Mouse (Mus musculus) thymus, adult 2 months (tissue): ENCODE results near the gene Ptov1. TPM values are rescaled to one million over a fixed set of nuclear protein-coding genes. Genes with fewer than 3 reads are reported as not detected.

Experiments
- DNase-seq: peaks from one replicate; pipeline ENCODE4 v3.0.0; 2021
- H3K27ac ChIP-seq: fragments of 200-500 bp; 2 replicates; pipeline ENCODE4 v1.5.1; 2012; ENCODE audit warnings: low read length, control low read depth; ENCODE audit not compliant: control insufficient read depth, insufficient read depth
- H3K27me3 ChIP-seq: fragments of 200-500 bp; 2 replicates; pipeline ENCODE4 v1.6.1; 2012; ENCODE audit warnings: mild to moderate bottlenecking, low read length, moderate library complexity, mixed read lengths; ENCODE audit not compliant: control insufficient read depth, insufficient read depth
- H3K36me3 ChIP-seq: fragments of 200-500 bp; 2 replicates; pipeline ENCODE4 v1.6.1; 2012; ENCODE audit warnings: mild to moderate bottlenecking, low read length, moderate library complexity; ENCODE audit not compliant: control insufficient read depth, insufficient read depth
- H3K4me1 ChIP-seq: fragments of 200-500 bp; replicated peaks from 2 replicates; pipeline ENCODE4 v1.6.1; 2012; ENCODE audit warnings: low read length; ENCODE audit not compliant: control insufficient read depth, insufficient read depth
- H3K4me3 ChIP-seq: fragments of 200-500 bp; 2 replicates; pipeline ENCODE4 v1.5.1; 2012; ENCODE audit warnings: mild to moderate bottlenecking, low read length, control low read depth, moderate library complexity; ENCODE audit not compliant: control insufficient read depth, insufficient read depth
- CTCF ChIP-seq: fragments of 200-500 bp; IDR thresholded peaks from 2 replicates; pipeline ENCODE4 v1.5.1; 2012; ENCODE audit warnings: mild to moderate bottlenecking, control low read depth, low read length, moderate library complexity, borderline replicate concordance; ENCODE audit not compliant: control insufficient read depth, poor library complexity, insufficient read depth; ENCODE audit errors: extremely low read depth
- POLR2A ChIP-seq: fragments of 200-500 bp; IDR thresholded peaks from 2 replicates; pipeline ENCODE4 v1.6.1; 2012; ENCODE audit warnings: mild to moderate bottlenecking, low read length, control low read depth, moderate library complexity; ENCODE audit not compliant: control insufficient read depth, poor library complexity, insufficient read depth; ENCODE audit errors: extremely low read depth
- WGBS: fragments of 180-500 bp; shearing (Covaris S2); methylation state at CpG from one replicate; pipeline ENCODE4 v1.1.7; 2018; 5-methylcytosine and 5-hydroxymethylcytosine counted together
- polyA plus RNA-seq: library from polyadenylated mRNA; depleted of rRNA; stranded (reverse); fragments of >200 nt; gene quantifications from 2 replicates; pipeline ENCODE4 v1.2.3, GENCODE M21; 2012

Ptov1 gene
- polyA plus RNA-seq, 1 experiment: 338 TPM

DNA sequence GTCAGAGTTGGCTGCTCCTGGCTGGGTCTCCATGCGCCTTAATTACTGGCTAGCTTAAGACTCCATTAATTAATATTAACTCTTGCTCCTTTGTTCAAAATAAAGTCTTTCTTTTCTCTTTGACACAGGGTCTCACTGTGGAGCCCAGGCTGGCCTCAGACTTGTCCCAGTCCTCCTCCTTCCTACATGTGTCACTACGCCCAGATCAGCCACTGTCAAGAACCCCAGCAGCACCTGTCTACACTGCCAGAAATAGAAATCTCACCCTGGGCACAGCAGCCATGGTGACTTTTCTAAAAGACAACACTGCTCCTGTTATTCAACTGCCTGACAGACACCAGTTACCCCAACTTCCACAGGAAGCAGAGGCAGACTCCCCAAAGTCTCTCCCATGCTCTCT is 44.8 kb upstream of the Ptov1 start:
- Histone ChIP-seq H3K4me3 (no peak overlapping the region), H3K4me1 (no peaks in the 10 kb centered on the region), H3K27ac (no peak overlapping the region), H3K27me3 (no peaks in the 10 kb centered on the region), H3K36me3 (peaks cover 7% of the 10 kb centered on the region)
- DNase-seq: no peak
- no peak for TF ChIP-seq CTCF
- TF ChIP-seq POLR2A: no peak
- 97% methylated on average over 2 of the region's 2 CpGs for WGBS

DNA sequence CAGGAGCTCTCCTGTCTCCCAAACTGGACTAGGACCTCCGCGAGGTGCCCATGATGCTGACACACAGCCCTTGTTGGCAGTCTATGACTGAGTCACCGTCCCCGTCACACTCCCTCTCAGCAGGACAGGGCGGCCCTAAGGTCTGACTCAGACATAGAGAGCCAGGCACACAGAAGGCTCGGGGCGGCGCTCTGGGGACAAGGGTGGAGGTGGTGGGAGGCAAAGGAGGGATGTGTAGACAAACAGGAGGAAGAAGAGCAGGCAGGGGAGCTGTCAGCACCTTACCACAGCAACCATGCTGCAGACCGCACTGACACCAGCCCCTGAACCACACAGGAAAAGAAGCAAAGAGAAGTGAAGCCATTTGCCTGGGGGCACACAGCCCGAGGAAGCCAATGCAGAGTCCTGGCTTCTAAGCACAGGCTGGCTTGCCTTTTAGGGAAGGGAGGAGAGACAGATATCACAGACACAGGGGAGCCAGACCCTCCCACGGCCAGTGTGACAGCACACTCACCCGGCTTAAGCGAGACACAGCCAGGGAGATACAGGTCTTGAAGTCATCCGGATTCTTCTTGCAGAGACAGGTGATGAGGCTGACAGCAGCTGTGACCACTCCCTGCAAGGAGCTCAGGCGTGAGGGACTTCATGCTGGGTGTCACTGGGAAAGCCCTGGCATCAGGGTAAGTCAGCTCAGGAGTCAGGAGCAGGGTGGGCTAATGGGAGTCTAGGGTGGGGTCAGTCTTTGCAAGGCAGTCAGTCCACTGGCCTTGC is 39.3 kb upstream of the Ptov1 start:
- no peaks in the 10 kb centered on the region for H3K27me3 ChIP-seq
- peaks cover 28% of the 10 kb centered on the region for H3K36me3 ChIP-seq
- no peaks in the 10 kb centered on the region for H3K4me1 ChIP-seq
- WGBS: 50% methylated on average over 15 of the region's 15 CpGs
- H3K27ac ChIP-seq: no peak overlapping the region
- peak; percentile 28 for DNase-seq
- no peak overlapping the region for H3K4me3 ChIP-seq
- TF ChIP-seq CTCF (no peak), POLR2A (no peak)

DNA sequence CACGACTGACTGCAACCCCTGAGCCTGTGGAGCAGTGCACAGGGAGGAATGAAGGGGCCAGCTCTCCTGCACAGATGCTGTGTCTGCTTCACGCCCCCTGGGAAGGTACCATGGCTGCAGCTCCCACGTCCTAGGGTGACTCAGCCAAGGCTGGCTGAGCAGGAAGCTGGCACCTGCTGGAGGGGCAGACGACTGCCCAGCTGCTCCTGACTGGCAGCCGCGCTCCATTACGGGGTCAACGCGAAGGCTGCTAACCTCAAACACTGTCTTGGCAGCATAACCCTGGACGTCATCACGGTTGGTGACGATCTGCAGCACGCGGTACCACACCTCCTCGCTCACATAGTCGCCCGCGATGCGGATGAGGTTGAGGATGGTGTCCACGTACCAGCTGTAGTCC is 35.8 kb upstream of the Ptov1 start:
- no peak for DNase-seq
- Histone ChIP-seq H3K27me3 (no peaks in the 10 kb centered on the region), H3K4me3 (no peak overlapping the region), H3K27ac (no peak overlapping the region), H3K36me3 (peaks cover 25% of the 10 kb centered on the region), H3K4me1 (peaks cover 14% of the 10 kb centered on the region)
- whole genome bisulfite sequencing: 94% methylated on average over 20 of the region's 20 CpGs
- TF ChIP-seq CTCF (no peak), POLR2A (no peak)

DNA sequence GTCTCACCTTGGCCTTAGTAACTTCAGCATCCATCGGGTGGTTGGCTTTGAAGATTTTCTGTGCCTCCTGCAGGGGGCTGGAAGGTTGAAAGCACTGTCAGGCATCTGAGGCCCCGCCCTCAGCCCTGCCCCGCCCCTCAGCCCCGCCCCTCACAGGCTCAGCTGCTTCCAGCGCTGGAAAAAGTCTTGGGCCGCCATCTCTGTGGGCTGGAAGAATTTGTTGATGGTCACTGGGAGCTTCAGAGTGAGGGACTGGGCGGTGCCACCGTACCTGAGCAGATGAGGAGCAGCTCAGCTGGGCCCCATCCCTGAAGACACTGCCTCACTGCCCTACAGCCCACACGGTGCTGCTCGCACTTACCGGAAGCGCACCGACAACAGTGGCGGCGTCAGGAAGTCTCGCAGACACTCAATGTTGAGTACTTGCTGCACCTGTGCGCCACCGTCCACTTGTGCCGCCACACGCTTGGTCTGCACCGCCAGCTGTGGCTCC is 31.7 kb upstream of the Ptov1 start:
- WGBS: 23% methylated on average over 21 of the region's 21 CpGs
- peak; percentile 54; the same call in 1 of the 2 replicates for TF ChIP-seq POLR2A
- peak; percentile 31; the same call in 1 of the 2 replicates for TF ChIP-seq CTCF
- Histone ChIP-seq H3K4me3 (peak overlapping the region; percentile 58), H3K27me3 (no peaks in the 10 kb centered on the region), H3K27ac (peak overlapping the region; percentile 68), H3K4me1 (peaks cover 22% of the 10 kb centered on the region), H3K36me3 (peaks cover 15% of the 10 kb centered on the region; the same call in 1 of the 2 replicates)
- DNase-seq: peak; percentile 65

DNA sequence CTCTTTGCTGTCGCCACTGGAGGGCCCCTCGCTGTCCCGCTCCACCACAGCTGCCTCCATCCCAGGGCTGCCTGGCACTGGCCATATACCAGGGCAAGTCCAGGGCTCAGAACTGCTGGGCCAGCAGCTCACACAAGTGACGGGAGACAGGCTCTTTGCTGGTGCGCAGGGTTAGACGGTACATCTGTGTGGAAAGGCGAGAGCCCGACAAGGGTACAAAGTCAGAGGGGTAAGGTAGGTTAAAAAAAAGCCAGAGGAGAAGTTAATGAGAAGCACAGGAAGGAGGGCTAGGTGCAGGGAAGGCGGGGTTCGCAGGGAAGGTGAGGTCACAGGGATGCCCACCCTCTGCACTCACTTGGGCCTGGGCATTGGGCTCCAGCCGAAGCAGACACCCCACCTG is 31.0 kb upstream of the Ptov1 start:
- no peak overlapping the region; the same call in 1 of the 2 replicates for H3K27ac ChIP-seq
- no peak for DNase-seq
- no peaks in the 10 kb centered on the region for H3K27me3 ChIP-seq
- TF ChIP-seq POLR2A: no peak
- TF ChIP-seq CTCF: no peak
- WGBS: 99% methylated on average over 11 of the region's 11 CpGs
- peaks cover 24% of the 10 kb centered on the region for H3K4me1 ChIP-seq
- H3K4me3 ChIP-seq: no peak overlapping the region
- H3K36me3 ChIP-seq: peaks cover 10% of the 10 kb centered on the region; the same call in 1 of the 2 replicates

DNA sequence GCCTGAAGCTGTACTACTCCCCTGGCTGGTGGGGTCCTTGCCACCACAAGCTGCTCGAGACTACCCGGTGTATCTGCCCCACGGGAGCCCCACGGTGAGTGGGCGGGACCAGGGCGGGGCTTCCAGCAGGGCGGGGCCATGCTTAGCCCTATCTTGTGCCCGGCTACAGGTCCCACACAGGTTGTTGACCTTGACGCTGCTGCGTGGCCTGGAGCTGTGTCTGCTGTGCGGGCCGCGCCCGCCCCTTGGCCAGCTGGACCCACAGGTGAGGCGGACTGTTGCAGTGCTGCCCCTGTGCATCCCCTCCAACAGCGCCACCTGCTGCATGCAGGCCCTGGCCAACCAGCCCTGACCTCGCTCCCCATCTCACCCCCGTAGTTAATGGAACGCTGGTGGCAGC is 29.0 kb upstream of the Ptov1 start:
- WGBS: 76% methylated on average over 19 of the region's 19 CpGs
- peaks cover 26% of the 10 kb centered on the region for H3K4me1 ChIP-seq
- no peak overlapping the region for H3K27ac ChIP-seq
- TF ChIP-seq CTCF: no peak
- TF ChIP-seq POLR2A: no peak
- no peak overlapping the region for H3K4me3 ChIP-seq
- DNase-seq: no peak
- peaks cover 3% of the 10 kb centered on the region; the same call in 1 of the 2 replicates for H3K36me3 ChIP-seq
- no peaks in the 10 kb centered on the region for H3K27me3 ChIP-seq

DNA sequence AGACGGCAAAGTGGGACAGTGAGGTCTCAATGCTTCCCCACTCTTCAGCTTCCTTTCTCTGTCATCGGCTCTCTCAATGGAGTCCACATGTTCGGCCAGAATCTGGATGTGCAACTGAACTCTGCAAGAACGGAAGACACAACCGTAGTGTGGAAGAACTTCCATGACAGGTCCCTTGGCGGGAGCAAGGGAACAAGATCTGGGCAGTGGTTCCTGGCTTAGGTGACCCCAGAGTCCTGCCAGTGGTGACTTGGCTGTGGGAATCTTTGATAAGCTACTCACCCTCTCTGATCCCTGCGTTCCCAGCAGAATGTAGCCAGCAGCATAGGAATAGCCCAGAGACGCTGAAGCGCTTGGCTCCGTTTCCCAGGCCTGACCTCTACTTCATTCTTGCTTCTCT is 26.9 kb upstream of the Ptov1 start:
- DNase-seq: no peak
- 38% methylated on average over 10 of the region's 10 CpGs for WGBS
- H3K36me3 ChIP-seq: no peaks in the 10 kb centered on the region
- peak overlapping the region; percentile 97 for H3K4me3 ChIP-seq
- TF ChIP-seq CTCF (no peak), POLR2A (no peak)
- peak overlapping the region; percentile 57; the same call in 1 of the 2 replicates for H3K27ac ChIP-seq
- peaks cover 23% of the 10 kb centered on the region for H3K4me1 ChIP-seq
- no peaks in the 10 kb centered on the region for H3K27me3 ChIP-seq
